9 mouse cellular contexts compared by ENCODE assay signal in the genomic region with DNA sequence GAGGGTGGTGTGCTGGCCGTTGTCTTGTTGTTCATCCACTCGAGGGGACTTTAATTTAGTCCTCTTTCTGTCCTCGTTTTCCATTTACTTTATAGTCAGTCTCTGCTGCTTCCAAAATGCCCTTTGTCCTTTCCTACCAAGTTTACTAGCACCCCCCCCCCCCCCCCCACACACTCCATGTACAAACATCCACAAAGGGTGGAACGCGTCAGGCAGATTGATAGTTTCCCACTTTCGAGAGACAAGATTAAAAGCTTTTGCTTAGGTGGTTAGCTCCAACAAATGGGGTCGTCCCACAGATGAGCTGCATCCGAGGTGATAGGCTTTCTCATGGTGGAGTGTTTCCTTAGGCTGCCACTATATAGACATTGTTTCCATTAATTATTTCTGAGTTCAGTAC. TPM values are rescaled to one million over a fixed set of nuclear protein-coding genes. Genes with fewer than 3 reads are reported as not detected.
A peak's percentile ranks its signal among the peaks of the same experiment; 100 is the strongest.
DNase-seq lines count a peak whose midpoint lies in the region; ATAC-seq and TF ChIP-seq lines count a peak whose summit lies in the region.
"Had no signal": no experiment of that assay in that cellular context is flagged by ENCODE, and none has a peak within 500 bp of the region (broad histone marks: within the 10 kb centered on the region; RNA-seq: fewer than 3 reads in every experiment).

No protein-coding gene starts in this region.

- peak overlapping the region; percentile 93 for H3K4me3 ChIP-seq in heart, embryonic 11.5 days (ENCODE audit: low read depth, low read length)
- H3K4me3 ChIP-seq in CH12.LX (replicated peaks in 1 of 3; ENCODE audit: low read depth in 2 of 3, low read length in 2 of 3, poor library complexity in 1 of 3): peak overlapping the region; percentile 83 to 93 (median 84)
- peak overlapping the region; percentile 95 for H3K4me3 ChIP-seq in forebrain, embryonic 14.5 days (ENCODE audit: low read depth, low read length)
- H3K4me3 ChIP-seq in liver, postnatal 0 days (ENCODE audit: low read depth, low read length): peak overlapping the region; percentile 92

- TF ChIP-seq EP300 in CH12.LX (IDR thresholded peaks at IDR 0.05; ENCODE audit: low read length): no peak
- no peak for TF ChIP-seq EP300 in liver, postnatal 0 days (IDR thresholded peaks at IDR 0.05; ENCODE audit: low read depth)

- TF ChIP-seq CTCF in CH12.LX (conservative IDR thresholded peaks at IDR 0.05 in 1 of 2, IDR thresholded peaks at IDR 0.05 in 1 of 2; ENCODE audit: low read depth in 2 of 2, low read length in 2 of 2): no peak
- TF ChIP-seq CTCF in liver, postnatal 0 days (IDR thresholded peaks at IDR 0.05; ENCODE audit: low read depth): no peak

- intact Hi-C loops in left cerebral cortex, postnatal 36 days (cut with DNase I): loop anchor here (5.0 kb wide), 1 partner anchor 140 kb away; the partner anchor contains the start of gene Ubap2
- intact Hi-C loops in gastrocnemius, postnatal 36 days (cut with DNase I): loop anchor here (10.0 kb wide), 1 partner anchor 248 kb away; no protein-coding TSS in a partner anchor

- H3K27me3 ChIP-seq in heart, embryonic 11.5 days (ENCODE audit: control insufficient read depth, insufficient read depth, low read length): no peaks in the 10 kb centered on the region
- no peaks in the 10 kb centered on the region for H3K27me3 ChIP-seq in CH12.LX (replicated peaks)
- no peaks in the 10 kb centered on the region for H3K27me3 ChIP-seq in forebrain, embryonic 14.5 days (replicated peaks; ENCODE audit: control insufficient read depth, insufficient read depth, low read length)
- H3K27me3 ChIP-seq in liver, postnatal 0 days (ENCODE audit: insufficient read depth, low read length): no peaks in the 10 kb centered on the region
- H3K27me3 ChIP-seq: Patski had no signal

- H3K9me3 ChIP-seq in heart, embryonic 11.5 days (replicated peaks; ENCODE audit: control insufficient read depth, low read length): no peaks in the 10 kb centered on the region
- H3K9me3 ChIP-seq in CH12.LX (replicated peaks; ENCODE audit: low read length): no peaks in the 10 kb centered on the region
- H3K9me3 ChIP-seq in forebrain, embryonic 14.5 days (replicated peaks; ENCODE audit: control insufficient read depth, low read length): no peaks in the 10 kb centered on the region
- no peaks in the 10 kb centered on the region for H3K9me3 ChIP-seq in liver, postnatal 0 days (ENCODE audit: low read length)

- WGBS in heart, embryonic 11.5 days (ENCODE audit: insufficient replicate concordance): 1% methylated on average over 8 of the region's 8 CpGs
- 0% methylated on average over 8 of the region's 8 CpGs for WGBS in forebrain, embryonic 14.5 days
- 2% methylated on average over 8 of the region's 8 CpGs for WGBS in liver, postnatal 0 days (ENCODE audit: insufficient replicate concordance)

- no peak for TF ChIP-seq POLR2A in CH12.LX (IDR thresholded peaks at IDR 0.05; ENCODE audit: low read depth, low read length)

- TF ChIP-seq RAD21 in CH12.LX (IDR thresholded peaks at IDR 0.05; ENCODE audit: low read depth, low read length): no peak

- H3K36me3 ChIP-seq in heart, embryonic 11.5 days (ENCODE audit: control insufficient read depth, insufficient read depth, low read length): peaks cover 7% of the 10 kb centered on the region; the same call in 1 of the 2 replicates
- peaks cover 0 to 16% of the 10 kb centered on the region in 2 experiments for H3K36me3 ChIP-seq in CH12.LX (replicated peaks in 1 of 2; ENCODE audit: control insufficient read depth in 1 of 2, insufficient read depth in 1 of 2, low read length in 1 of 2)
- peaks cover 6% of the 10 kb centered on the region; the same call in 1 of the 2 replicates for H3K36me3 ChIP-seq in forebrain, embryonic 14.5 days (ENCODE audit: control insufficient read depth, insufficient read depth, low read length)
- H3K36me3 ChIP-seq in liver, postnatal 0 days (replicated peaks; ENCODE audit: insufficient read depth, low read length): peaks cover 24% of the 10 kb centered on the region

- H3K4me2 ChIP-seq in heart, embryonic 11.5 days: peak overlapping the region; percentile 93
- peak overlapping the region; percentile 98 for H3K4me2 ChIP-seq in CH12.LX (ENCODE audit: insufficient read depth, low read depth, poor library complexity, severe bottlenecking)
- peak overlapping the region; percentile 63 for H3K4me2 ChIP-seq in forebrain, embryonic 14.5 days (ENCODE audit: low read length)
- H3K4me2 ChIP-seq in liver, postnatal 0 days (ENCODE audit: low read depth, low read length): peak overlapping the region; percentile 71

- H3K79me2 ChIP-seq in CH12.LX (replicated peaks; ENCODE audit: control insufficient read depth, extremely low read depth, insufficient read depth, poor library complexity, severe bottlenecking): peaks cover 28% of the 10 kb centered on the region

- no peak for DNase-seq in heart, adult 8-10 months (ENCODE audit: low spot score)
- no peak for DNase-seq in CH12.LX (ENCODE audit: extremely low read depth)
- peak; percentile 7 for DNase-seq in forebrain, embryonic 14.5 days (ENCODE audit: low spot score)
- peak; percentile 59 for DNase-seq in liver, postnatal 0 days
- DNase-seq in left cerebral cortex, postnatal 36 days (ENCODE audit: low spot score in 2 of 2): no peak
- no peak for DNase-seq in gastrocnemius, postnatal 36 days

- dilution Hi-C loops in CH12.LX (cut with MboI; ENCODE audit: extremely low pct_ligation_motif_present, extremely low pct_unique_long_range_greater_than_20kb, low sequenced_read_pairs): no loop called here

- H3K4me1 ChIP-seq in heart, embryonic 11.5 days (ENCODE audit: control insufficient read depth, insufficient read depth, low read length): no peaks in the 10 kb centered on the region
- H3K4me1 ChIP-seq in CH12.LX (ENCODE audit: control insufficient read depth in 1 of 2, insufficient read depth in 2 of 2): peaks cover 0 to 44% of the 10 kb centered on the region in 2 experiments; a peak in 2 of 4 replicates
- H3K4me1 ChIP-seq in forebrain, embryonic 14.5 days (ENCODE audit: control insufficient read depth, insufficient read depth, low read length): 0 out of 2 replicates have a peak, but pooled peaks cover 3% of the 10 kb centered on the region
- peaks cover 37% of the 10 kb centered on the region for H3K4me1 ChIP-seq in liver, postnatal 0 days (ENCODE audit: insufficient read depth)

- peak overlapping the region; percentile 100 for H3K27ac ChIP-seq in heart, embryonic 11.5 days (ENCODE audit: low read depth, low read length)
- H3K27ac ChIP-seq in CH12.LX (ENCODE audit: insufficient read depth, low read depth): no peak overlapping the region
- peak overlapping the region; percentile 99 for H3K27ac ChIP-seq in forebrain, embryonic 14.5 days (ENCODE audit: low read depth, low read length)
- H3K27ac ChIP-seq in liver, postnatal 0 days (ENCODE audit: low read depth): peak overlapping the region; percentile 99

- in situ Hi-C loops in CH12.LX (cut with MboI; ENCODE audit: low pct_ligation_motif_present, low pct_unique_long_range_greater_than_20kb, low sequenced_read_pairs): no loop called here

- H3K9ac ChIP-seq in heart, embryonic 11.5 days (ENCODE audit: low read depth, low read length): peak overlapping the region; percentile 99
- peak overlapping the region; percentile 95 for H3K9ac ChIP-seq in CH12.LX (ENCODE audit: insufficient read depth, low read depth)
- peak overlapping the region; percentile 99 for H3K9ac ChIP-seq in forebrain, embryonic 14.5 days (ENCODE audit: low read length)
- H3K9ac ChIP-seq in liver, postnatal 0 days (replicated peaks): peak overlapping the region; percentile 99

- ATAC-seq in heart, embryonic 11.5 days (replicated peaks; ENCODE audit: insufficient number of reproducible peaks, low FRiP score, low TSS enrichment): no peak
- no peak for ATAC-seq in forebrain, embryonic 14.5 days
- ATAC-seq in liver, postnatal 0 days: 0 out of 2 replicates have a peak, but pooled peaks have one; percentile 6
- ATAC-seq in CD4-positive, CD25-positive, alpha-beta regulatory T cell, adult 4 months: no peak

TF ChIP-seq in CH12.LX, 34 proteins besides CTCF, POLR2A, EP300 and RAD21 (continues in another document):
- TF ChIP-seq ETS1 (conservative IDR thresholded peaks at IDR 0.05; ENCODE audit: low read depth, low read length): no peak

RNA-seq across cellular contexts. Expression of gene Ube2r2, which starts 1.3 kb away (rescaled TPM):
- polyA plus RNA-seq in heart, embryonic 11.5 days (2014; fragmentation: Nextera tagmentation; extraction: Ambion mirVana): 75.0 and 75.7 TPM in 2 replicates
- 100 to 1,000 TPM; 124 to 155 (median 142) TPM for total RNA-seq in heart, adult 8-10 months (2022)
- total RNA-seq in CH12.LX (2012; rRNA removed): 30.4 and 31.7 TPM in 2 replicates
- total RNA-seq in CH12.LX (2014; rRNA removed): 38.9 and 53.7 TPM in 2 replicates
- 83.7 and 90.9 TPM in 2 replicates for polyA plus RNA-seq in CH12.LX (2012; ENCODE audit: insufficient read length, low read depth)
- 63.2 and 74.3 TPM in 2 replicates for polyA plus RNA-seq in forebrain, embryonic 14.5 days (2014; fragmentation: Nextera tagmentation; extraction: Ambion mirVana)
- 39.4 and 43.9 TPM in 2 replicates for polyA plus RNA-seq in liver, postnatal 0 days (2015; fragmentation: Nextera tagmentation; extraction: Ambion mirVana)
- 10 to 100 TPM; 78.0 to 80.2 TPM for total RNA-seq in left cerebral cortex, postnatal 36 days (2021)
- 100 to 1,000 TPM; 122 to 145 TPM for total RNA-seq in gastrocnemius, postnatal 36 days (2021)
- 10 to 100 TPM; 29.8 to 33.1 TPM for polyA plus RNA-seq in CD4-positive, CD25-positive, alpha-beta regulatory T cell, adult 4 months (2017; shearing (Covaris generic))

RNA-seq across cellular contexts. Expression of gene Nol6, which starts 12.6 kb away (rescaled TPM):
- polyA plus RNA-seq in heart, embryonic 11.5 days (2014; fragmentation: Nextera tagmentation; extraction: Ambion mirVana): 13.5 and 17.1 TPM in 2 replicates
- total RNA-seq in heart, adult 8-10 months (2022): 10 to 100 TPM; 17.5 to 20.6 (median 18.8) TPM
- total RNA-seq in CH12.LX (2012; rRNA removed) (30.0 and 38.1 TPM in 2 replicates), CH12.LX (2014; rRNA removed) (22.0 and 24.7 TPM in 2 replicates)
- 79.3 and 81.5 TPM in 2 replicates for polyA plus RNA-seq in CH12.LX (2012; ENCODE audit: insufficient read length, low read depth)
- polyA plus RNA-seq in forebrain, embryonic 14.5 days (2014; fragmentation: Nextera tagmentation; extraction: Ambion mirVana): 23.8 and 32.6 TPM in 2 replicates
- 4.3 and 4.7 TPM in 2 replicates for polyA plus RNA-seq in liver, postnatal 0 days (2015; fragmentation: Nextera tagmentation; extraction: Ambion mirVana)
- 10 to 100 TPM; 84.6 to 88.9 TPM for total RNA-seq in left cerebral cortex, postnatal 36 days (2021)
- total RNA-seq in gastrocnemius, postnatal 36 days (2021): 10 to 100 TPM; 13.9 to 15.4 TPM
- polyA plus RNA-seq in CD4-positive, CD25-positive, alpha-beta regulatory T cell, adult 4 months (2017; shearing (Covaris generic)): 10 to 100 TPM; 14.6 to 29.2 TPM

RNA-seq across cellular contexts. Expression of gene Aqp3, which starts 38.8 kb away (rescaled TPM):
- 3.7 and 7.3 TPM in 2 replicates for polyA plus RNA-seq in heart, embryonic 11.5 days (2014; fragmentation: Nextera tagmentation; extraction: Ambion mirVana)
- not detected for total RNA-seq in heart, adult 8-10 months (2022)
- not detected in 2 replicates for total RNA-seq in CH12.LX (2012; rRNA removed)
- total RNA-seq in CH12.LX (2014; rRNA removed): not detected in 2 replicates
- not detected in 2 replicates for polyA plus RNA-seq in CH12.LX (2012; ENCODE audit: insufficient read length, low read depth)
- polyA plus RNA-seq in forebrain, embryonic 14.5 days (2014; fragmentation: Nextera tagmentation; extraction: Ambion mirVana): not detected in 2 replicates
- 7.3 and 10.7 TPM in 2 replicates for polyA plus RNA-seq in liver, postnatal 0 days (2015; fragmentation: Nextera tagmentation; extraction: Ambion mirVana)
- not detected for total RNA-seq in left cerebral cortex, postnatal 36 days (2021)
- total RNA-seq in gastrocnemius, postnatal 36 days (2021): not detected
- 10 to 100 TPM in 1 of 2 experiments, 1 to 10 TPM in 1; 8.3 to 13.9 TPM for polyA plus RNA-seq in CD4-positive, CD25-positive, alpha-beta regulatory T cell, adult 4 months (2017; shearing (Covaris generic))

Comparison
In these comparisons a context has a peak if more than half of its experiments do, and no peak if none do; other contexts are left out.
1. DNase-seq: peak in forebrain, embryonic 14.5 days (single experiment) and liver, postnatal 0 days (single experiment); none in heart, adult 8-10 months (single experiment), CH12.LX (single experiment), left cerebral cortex, postnatal 36 days (0 of 2) and gastrocnemius, postnatal 36 days (0 of 2).
2. Peak in every context shown above with its lines, with median percentiles within 50 percentile points of each other: H3K4me2 ChIP-seq, H3K4me3 ChIP-seq and H3K9ac ChIP-seq.